8 mouse cellular contexts compared by ENCODE assay signal in genomic region chr5:138997936-138998580, GRCm38 (mm10). TPM values are rescaled to one million over a fixed set of nuclear protein-coding genes. Genes with fewer than 3 reads are reported as not detected.
DNase-seq lines count a peak whose midpoint lies in the region; ATAC-seq and TF ChIP-seq lines count a peak whose summit lies in the region.

No protein-coding gene starts in this region.

- no peaks in the 10 kb centered on the region for H3K36me3 ChIP-seq in heart, embryonic 13.5 days
- H3K36me3 ChIP-seq in kidney, embryonic 15.5 days: no peaks in the 10 kb centered on the region
- no peaks in the 10 kb centered on the region for H3K36me3 ChIP-seq in lung, postnatal 0 days (ENCODE audit: insufficient read depth, low read length)

- H3K27me3 ChIP-seq in heart, embryonic 13.5 days (replicated peaks): peaks cover 51% of the 10 kb centered on the region
- H3K27me3 ChIP-seq in kidney, embryonic 15.5 days: peaks cover 58% of the 10 kb centered on the region
- H3K27me3 ChIP-seq in lung, postnatal 0 days (replicated peaks; ENCODE audit: insufficient read depth, low read length): peaks cover 27% of the 10 kb centered on the region; the same call in 1 of the 2 replicates

- ATAC-seq in common myeloid progenitor, adult 5-6 weeks (replicated peaks; ENCODE audit: low read depth, poor library complexity, severe bottlenecking): 0 out of 2 replicates have a peak, but pooled peaks have one; percentile 2
- ATAC-seq in heart, embryonic 13.5 days (ENCODE audit: extremely low read depth, insufficient number of reproducible peaks, low FRiP score, low TSS enrichment): no peak
- ATAC-seq in kidney, embryonic 15.5 days (replicated peaks; ENCODE audit: low FRiP score): no peak
- no peak for ATAC-seq in lung, postnatal 0 days
- no peak for ATAC-seq in erythroid progenitor cell, adult 5-6 weeks (replicated peaks; ENCODE audit: low FRiP score, poor library complexity, severe bottlenecking)

- H3K9ac ChIP-seq in heart, embryonic 13.5 days: peak overlapping the region; percentile 96
- H3K9ac ChIP-seq in kidney, embryonic 15.5 days: peak overlapping the region; percentile 17; the same call in 1 of the 2 replicates
- H3K9ac ChIP-seq in lung, postnatal 0 days (replicated peaks; ENCODE audit: low read depth): no peak overlapping the region

- H3K4me2 ChIP-seq in heart, embryonic 13.5 days: peak overlapping the region; percentile 90
- H3K4me2 ChIP-seq in kidney, embryonic 15.5 days: peak overlapping the region; percentile 96
- peak overlapping the region; percentile 92 for H3K4me2 ChIP-seq in lung, postnatal 0 days (replicated peaks; ENCODE audit: low read depth, low read length)

- H3K27ac ChIP-seq in gastrocnemius, adult 2 months: peak overlapping the region; percentile 99
- peak overlapping the region; percentile 99 for H3K27ac ChIP-seq in heart, embryonic 13.5 days (replicated peaks)
- H3K27ac ChIP-seq in kidney, embryonic 15.5 days: no peak overlapping the region
- H3K27ac ChIP-seq in lung, postnatal 0 days (ENCODE audit: low read length): peak overlapping the region; percentile 10; the same call in 1 of the 2 replicates

- H3K9me3 ChIP-seq in heart, embryonic 13.5 days: peaks cover 5% of the 10 kb centered on the region; the same call in 1 of the 2 replicates
- 0 out of 2 replicates have a peak, but pooled peaks cover 4% of the 10 kb centered on the region for H3K9me3 ChIP-seq in kidney, embryonic 15.5 days (replicated peaks)
- H3K9me3 ChIP-seq in lung, postnatal 0 days (ENCODE audit: low read length): no peaks in the 10 kb centered on the region

- H3K4me1 ChIP-seq in heart, embryonic 13.5 days: peaks cover 49% of the 10 kb centered on the region
- H3K4me1 ChIP-seq in kidney, embryonic 15.5 days: peaks cover 56% of the 10 kb centered on the region
- H3K4me1 ChIP-seq in lung, postnatal 0 days (ENCODE audit: insufficient read depth, low read depth, low read length): peaks cover 37% of the 10 kb centered on the region

- H3K4me3 ChIP-seq in gastrocnemius, adult 2 months: peak overlapping the region; percentile 69
- peak overlapping the region; percentile 83 for H3K4me3 ChIP-seq in heart, embryonic 13.5 days
- peak overlapping the region; percentile 74 for H3K4me3 ChIP-seq in kidney, embryonic 15.5 days (replicated peaks)
- peak overlapping the region; percentile 24 for H3K4me3 ChIP-seq in lung, postnatal 0 days (ENCODE audit: low read depth, low read length)

- WGBS in heart, embryonic 13.5 days: 4% methylated on average over 30 of the region's 30 CpGs
- under 1% methylated on average over 30 of the region's 30 CpGs for WGBS in kidney, embryonic 15.5 days
- WGBS in lung, postnatal 0 days: 2% methylated on average over 29 of the region's 30 CpGs

- TF ChIP-seq CTCF in gastrocnemius, adult 2 months (IDR thresholded peaks at IDR 0.05): no peak
- no peak for TF ChIP-seq CTCF in lung, postnatal 0 days (IDR thresholded peaks at IDR 0.05)

- no peak for TF ChIP-seq EP300 in lung, postnatal 0 days (IDR thresholded peaks at IDR 0.05)

- intact Hi-C loops in gastrocnemius, adult 2 months (cut with DNase I): loop anchor here (2.0 to 5.0 kb wide), 2 partner anchors 84 to 141 kb away; no protein-coding TSS in a partner anchor

- peak; percentile 75 for DNase-seq in gastrocnemius, adult 2 months
- DNase-seq in gastrocnemius, postnatal 10 days: no peak
- peak; percentile 75 for DNase-seq in lung, postnatal 0 days (ENCODE audit: low spot score)
- DNase-seq in right cerebral cortex, postnatal 14 days: peak; percentile 32

RNA-seq across cellular contexts. Expression of gene Pdgfa, which starts 0.9 kb away (rescaled TPM):
- total RNA-seq in gastrocnemius, adult 2 months (2021): 10 to 100 TPM; 17.8 to 27.4 TPM
- total RNA-seq in gastrocnemius, postnatal 10 days (2021): 10 to 100 TPM; 20.1 to 33.5 TPM
- 1.1 TPM in 1 of 2 replicates, not detected in the other for total RNA-seq in common myeloid progenitor, adult 5-6 weeks (2017)
- 39.8 and 42.1 TPM in 2 replicates for polyA plus RNA-seq in heart, embryonic 13.5 days (2015; fragmentation: Nextera tagmentation; extraction: Ambion mirVana)
- 52.9 and 55.7 TPM in 2 replicates for polyA plus RNA-seq in kidney, embryonic 15.5 days (2015; fragmentation: Nextera tagmentation; extraction: Ambion mirVana)
- polyA plus RNA-seq in lung, postnatal 0 days (2015; fragmentation: Nextera tagmentation; extraction: Ambion mirVana): 108 and 114 TPM in 2 replicates
- total RNA-seq in erythroid progenitor cell, adult 5-6 weeks (2015; ENCODE audit: low replicate concordance): not detected in 2 replicates
- total RNA-seq in erythroid progenitor cell, adult 5-6 weeks (2017; ENCODE audit: low replicate concordance): 0.77 TPM in 1 of 2 replicates, not detected in the other

Comparison
In these comparisons a context has a peak if more than half of its experiments do, and no peak if none do; other contexts are left out.
1. H3K4me3 ChIP-seq: peak in every context shown above with its lines; median percentile 83 in heart, embryonic 13.5 days; 74 in kidney, embryonic 15.5 days; 69 in gastrocnemius, adult 2 months; 24 in lung, postnatal 0 days.